Mouse (Mus musculus) neural tube, embryonic 15.5 days (tissue): ENCODE measurements around the gene Cxcr2. TPM values are rescaled to one million over a fixed set of nuclear protein-coding genes. Genes with fewer than 3 reads are reported as not detected.

Experiments
- ATAC-seq: fragments of 200-750 bp; cut with Nextera tagmentation; 2 replicates; pipeline ENCODE4 v1.8.0; 2017; ENCODE audit warnings: mild to moderate bottlenecking, moderate TSS enrichment, moderate library complexity; ENCODE audit not compliant: low FRiP score
- H3K27ac ChIP-seq: fragments of 300-500 bp; sonication (generic); replicated peaks from 2 replicates; pipeline ENCODE4 v1.5.1; 2015; ENCODE audit warnings: mild to moderate bottlenecking, inconsistent platforms
- H3K27me3 ChIP-seq: fragments of 300-500 bp; sonication (generic); replicated peaks from 2 replicates; pipeline ENCODE4 v1.6.1; 2015; ENCODE audit warnings: inconsistent platforms
- H3K36me3 ChIP-seq: fragments of 300-500 bp; sonication (generic); 2 replicates; pipeline ENCODE4 v1.6.1; 2015; ENCODE audit warnings: inconsistent platforms
- H3K4me1 ChIP-seq: fragments of 300-500 bp; sonication (generic); 2 replicates; pipeline ENCODE4 v1.6.1; 2015; ENCODE audit warnings: inconsistent platforms
- H3K4me2 ChIP-seq: fragments of 300-500 bp; sonication (generic); 2 replicates; pipeline ENCODE4 v1.6.1; 2015; ENCODE audit warnings: inconsistent platforms, mild to moderate bottlenecking, moderate library complexity
- H3K4me3 ChIP-seq: fragments of 300-500 bp; sonication (generic); replicated peaks from 2 replicates; pipeline ENCODE4 v1.5.1; 2015; ENCODE audit warnings: mild to moderate bottlenecking, inconsistent platforms
- H3K9ac ChIP-seq: fragments of 300-500 bp; sonication (generic); replicated peaks from 2 replicates; pipeline ENCODE4 v1.6.1; 2015; ENCODE audit warnings: mild to moderate bottlenecking, inconsistent platforms
- H3K9me3 ChIP-seq: fragments of 300-500 bp; sonication (generic); replicated peaks from 2 replicates; pipeline ENCODE4 v1.6.1; 2016; ENCODE audit warnings: inconsistent platforms
- WGBS: fragments of 180-500 bp; shearing (Covaris S2); methylation state at CpG from one replicate; pipeline ENCODE4 v1.1.7; 2015; ENCODE audit warnings: mixed read lengths; 5-methylcytosine and 5-hydroxymethylcytosine counted together
- polyA plus RNA-seq: library from polyadenylated mRNA; unstranded; fragments of >200 nt; fragmentation: Nextera tagmentation; extraction: Ambion mirVana; gene quantifications from 2 replicates; pipeline ENCODE4 v1.2.1, GENCODE M21; 2015

The Cxcr2 gene
- polyA plus RNA-seq, 1 experiment from 2014 or later, result 0.05 TPM

DNA sequence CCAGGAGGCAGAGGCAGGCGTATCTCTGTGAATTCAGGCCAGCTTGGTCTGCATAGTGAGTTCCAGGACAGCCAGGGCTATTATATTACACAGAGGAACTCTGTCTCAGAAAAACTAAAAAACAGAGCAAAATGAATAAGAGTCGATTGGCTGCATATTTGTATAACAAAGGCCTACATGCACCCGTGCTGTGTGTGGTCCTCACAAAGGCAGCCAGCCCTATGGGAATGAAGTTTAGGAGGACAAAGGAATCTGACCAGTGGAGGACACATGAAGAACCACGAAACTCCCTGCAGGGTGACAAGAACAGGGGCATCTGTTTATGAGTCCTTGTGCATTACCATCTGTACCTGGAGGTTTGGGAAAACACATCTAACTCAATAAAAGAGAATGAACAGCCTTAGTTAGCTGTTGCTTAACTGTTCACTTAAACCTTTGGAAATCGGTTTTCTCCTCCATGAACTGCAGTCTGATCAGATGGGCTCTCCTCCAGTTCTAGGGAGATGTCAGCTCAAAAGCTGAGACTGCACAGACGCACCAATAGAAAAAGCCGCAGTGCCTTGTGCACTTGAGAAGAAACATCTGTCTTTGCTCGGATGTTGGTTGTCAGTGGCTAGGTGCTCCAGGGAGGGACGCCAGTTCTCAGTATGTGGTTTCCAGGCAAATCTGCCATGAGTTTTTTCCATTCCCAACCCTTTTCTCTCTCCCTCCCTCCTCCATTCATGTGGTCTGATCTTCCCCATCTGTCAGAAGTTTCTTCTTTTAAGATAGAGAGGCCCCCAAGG lies 26.0 kb downstream of the Cxcr2 start:
- Histone ChIP-seq H3K36me3 (no peaks in the 10 kb centered on the region), H3K4me3 (no peak overlapping the region), H3K27ac (no peak overlapping the region), H3K9me3 (no peaks in the 10 kb centered on the region), H3K4me2 (no peak overlapping the region), H3K27me3 (no peaks in the 10 kb centered on the region), H3K4me1 (no peaks in the 10 kb centered on the region), H3K9ac (no peak overlapping the region)
- 65% methylated on average over 9 of the region's 9 CpGs for WGBS
- no peak for ATAC-seq

DNA sequence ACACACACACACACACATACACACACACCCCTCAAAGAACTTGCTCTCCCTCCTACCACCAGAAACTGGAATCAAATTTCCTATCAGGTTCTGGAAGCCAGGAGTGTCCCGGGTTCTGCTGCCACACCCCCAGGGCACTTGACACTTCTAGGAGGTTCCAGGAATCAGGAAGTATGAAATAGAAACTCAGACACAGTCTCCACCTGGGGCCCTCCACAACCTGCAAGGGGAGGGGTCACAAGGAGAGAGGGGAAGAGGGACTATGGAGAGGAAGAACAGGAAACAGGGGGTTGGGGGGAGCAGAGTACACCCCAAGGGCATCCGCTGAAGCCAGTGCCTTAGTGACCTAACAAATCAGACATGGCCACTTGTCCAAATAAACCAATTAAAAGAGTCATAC lies 27.7 kb downstream of the Cxcr2 start:
- WGBS, result 90% methylated on average over 2 of the region's 2 CpGs
- Histone ChIP-seq H3K4me3 (no peak overlapping the region), H3K4me1 (no peaks in the 10 kb centered on the region), H3K36me3 (no peaks in the 10 kb centered on the region), H3K9me3 (no peaks in the 10 kb centered on the region), H3K27ac (no peak overlapping the region), H3K9ac (no peak overlapping the region), H3K27me3 (no peaks in the 10 kb centered on the region), H3K4me2 (no peak overlapping the region)
- ATAC-seq, result no peak

DNA sequence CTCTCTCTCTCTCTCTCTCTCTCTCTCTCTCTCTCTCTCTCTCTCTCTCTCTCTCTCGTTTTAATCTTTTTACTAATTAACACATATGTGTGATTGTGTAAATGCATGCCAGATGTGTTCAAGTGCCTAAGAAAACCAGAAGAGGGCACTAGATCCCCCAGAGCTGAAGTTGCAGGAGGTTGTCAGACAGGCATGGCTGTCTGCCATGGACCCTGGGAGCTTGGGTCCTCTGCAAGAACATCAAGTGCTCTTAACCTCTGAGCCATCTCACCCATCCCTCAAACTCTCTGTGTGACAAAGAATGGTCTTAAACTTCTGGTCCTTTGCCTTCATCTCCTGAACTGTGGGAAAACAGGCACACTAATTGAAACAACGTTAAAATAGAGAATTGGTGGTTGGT lies 29.2 kb downstream of the Cxcr2 start:
- no peaks in the 10 kb centered on the region for H3K4me1 ChIP-seq
- no peaks in the 10 kb centered on the region for H3K36me3 ChIP-seq
- no peak overlapping the region for H3K27ac ChIP-seq
- ATAC-seq, result no peak
- no peaks in the 10 kb centered on the region for H3K27me3 ChIP-seq
- H3K4me2 ChIP-seq, result no peak overlapping the region
- no peak overlapping the region for H3K9ac ChIP-seq
- 69% methylated on average over 2 of the region's 2 CpGs for WGBS
- H3K4me3 ChIP-seq, result no peak overlapping the region
- H3K9me3 ChIP-seq, result no peaks in the 10 kb centered on the region

DNA sequence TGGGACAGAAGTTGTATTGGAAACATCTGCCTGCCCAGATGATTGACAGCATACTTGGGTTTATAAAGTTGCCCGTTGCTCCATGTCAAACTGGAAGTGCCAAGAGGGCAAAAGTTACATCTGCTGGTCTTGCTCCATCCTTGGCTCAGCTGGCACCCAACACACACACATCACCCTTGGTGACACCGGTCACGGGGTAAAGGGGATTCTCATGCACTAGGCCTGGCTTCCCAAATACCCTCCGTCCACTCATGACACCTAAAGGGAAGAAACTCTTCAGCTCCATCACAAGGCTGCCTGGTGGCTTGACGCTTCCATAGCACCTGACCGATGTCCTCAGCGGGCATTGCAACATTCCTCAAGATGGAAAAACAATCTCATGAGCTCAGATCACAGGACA lies 36.7 kb downstream of the Cxcr2 start:
- H3K36me3 ChIP-seq, result no peaks in the 10 kb centered on the region
- no peak overlapping the region for H3K4me2 ChIP-seq
- no peaks in the 10 kb centered on the region for H3K9me3 ChIP-seq
- H3K9ac ChIP-seq, result no peak overlapping the region
- H3K4me1 ChIP-seq, result no peaks in the 10 kb centered on the region
- ATAC-seq, result no peak
- H3K27me3 ChIP-seq, result no peaks in the 10 kb centered on the region
- H3K4me3 ChIP-seq, result no peak overlapping the region
- WGBS, result 97% methylated on average over 7 of the region's 7 CpGs
- no peak overlapping the region for H3K27ac ChIP-seq

DNA sequence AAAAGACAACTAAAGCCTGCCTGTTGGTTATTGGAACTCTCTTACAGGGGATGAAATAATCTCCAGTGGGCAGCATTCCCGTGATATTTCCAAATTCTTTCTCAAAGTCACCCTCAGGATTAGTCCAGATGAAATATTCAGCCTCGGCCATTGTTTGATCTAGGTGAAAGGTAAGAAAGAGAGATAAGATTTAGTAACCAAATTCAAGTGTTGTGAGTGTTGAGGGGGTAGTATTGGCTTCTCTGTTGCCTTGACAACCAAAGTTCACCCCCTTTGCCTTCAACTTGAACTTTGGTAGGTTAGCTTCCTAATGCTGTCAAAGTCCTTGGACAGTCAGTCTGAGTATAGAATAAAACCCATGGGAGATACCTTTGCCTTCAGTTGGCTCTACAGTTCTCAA lies 38.9 kb downstream of the Cxcr2 start:
- no peaks in the 10 kb centered on the region for H3K4me1 ChIP-seq
- no peak overlapping the region for H3K4me2 ChIP-seq
- no peaks in the 10 kb centered on the region for H3K9me3 ChIP-seq
- no peak overlapping the region for H3K27ac ChIP-seq
- H3K4me3 ChIP-seq, result no peak overlapping the region
- no peaks in the 10 kb centered on the region for H3K36me3 ChIP-seq
- ATAC-seq, result no peak
- 89% methylated on average over 2 of the region's 2 CpGs for WGBS
- no peak overlapping the region for H3K9ac ChIP-seq
- no peaks in the 10 kb centered on the region for H3K27me3 ChIP-seq

DNA sequence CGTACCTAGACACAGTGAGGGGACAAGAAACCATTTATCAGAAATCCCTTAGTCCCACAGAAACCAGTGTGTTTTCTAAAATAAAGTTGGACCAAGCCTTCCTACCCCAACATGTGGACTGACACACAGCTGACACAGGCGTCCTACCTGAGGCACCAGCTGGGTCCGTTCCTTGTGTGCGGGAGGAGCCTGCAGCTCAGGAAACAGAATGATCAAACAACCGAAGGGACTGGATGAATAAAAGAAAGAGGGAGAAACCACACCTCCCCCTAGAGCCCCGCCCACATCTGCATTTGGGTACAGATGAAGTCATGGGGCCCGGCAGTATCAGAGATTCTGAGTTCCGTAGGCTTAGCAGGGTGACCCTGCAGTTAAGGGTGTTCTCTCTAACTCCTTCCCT lies 40.7 kb downstream of the Cxcr2 start, which contains the start of gene Cxcr1:
Cxcr1 (minus strand) TSS at position 187 of the 400 bp plus-strand sequence.
- H3K9ac ChIP-seq, result no peak within 1 kb of the TSS
- no peak for ATAC-seq
- H3K27me3 ChIP-seq, result no peaks in the 10 kb centered on the region
- H3K36me3 ChIP-seq, result no peaks in the 10 kb centered on the region
- H3K4me3 ChIP-seq, result no peak within 1 kb of the TSS
- H3K4me2 ChIP-seq, result no peak within 1 kb of the TSS
- no peaks in the 10 kb centered on the region for H3K4me1 ChIP-seq
- 71% methylated on average over 8 of the region's 8 CpGs for WGBS
- no peak within 1 kb of the TSS for H3K27ac ChIP-seq
- no peaks in the 10 kb centered on the region for H3K9me3 ChIP-seq

DNA sequence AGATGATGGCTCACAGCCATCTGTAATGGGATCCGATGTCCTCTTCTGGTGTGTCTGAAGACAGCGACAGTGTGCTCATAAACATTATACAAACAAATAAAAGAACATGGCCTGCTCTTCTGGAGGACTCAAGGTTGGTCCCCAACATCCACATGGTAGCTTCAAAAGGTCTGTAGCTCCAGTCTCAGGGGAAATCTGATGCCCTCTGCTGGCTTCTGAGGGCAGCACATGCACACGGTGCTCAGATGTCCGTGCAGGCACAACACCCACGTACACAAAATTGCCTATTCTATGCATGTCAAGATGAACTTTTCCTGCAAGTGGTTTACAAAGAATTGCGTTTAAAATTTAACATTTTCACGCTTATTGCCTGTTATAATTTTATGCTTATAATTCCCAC lies 42.2 kb downstream of the Cxcr2 start:
- Histone ChIP-seq H3K9me3 (no peaks in the 10 kb centered on the region), H3K4me2 (no peak overlapping the region), H3K4me1 (no peaks in the 10 kb centered on the region), H3K4me3 (no peak overlapping the region), H3K27me3 (no peaks in the 10 kb centered on the region), H3K27ac (no peak overlapping the region), H3K36me3 (no peaks in the 10 kb centered on the region), H3K9ac (no peak overlapping the region)
- ATAC-seq, result no peak
- WGBS, result 59% methylated on average over 7 of the region's 7 CpGs

DNA sequence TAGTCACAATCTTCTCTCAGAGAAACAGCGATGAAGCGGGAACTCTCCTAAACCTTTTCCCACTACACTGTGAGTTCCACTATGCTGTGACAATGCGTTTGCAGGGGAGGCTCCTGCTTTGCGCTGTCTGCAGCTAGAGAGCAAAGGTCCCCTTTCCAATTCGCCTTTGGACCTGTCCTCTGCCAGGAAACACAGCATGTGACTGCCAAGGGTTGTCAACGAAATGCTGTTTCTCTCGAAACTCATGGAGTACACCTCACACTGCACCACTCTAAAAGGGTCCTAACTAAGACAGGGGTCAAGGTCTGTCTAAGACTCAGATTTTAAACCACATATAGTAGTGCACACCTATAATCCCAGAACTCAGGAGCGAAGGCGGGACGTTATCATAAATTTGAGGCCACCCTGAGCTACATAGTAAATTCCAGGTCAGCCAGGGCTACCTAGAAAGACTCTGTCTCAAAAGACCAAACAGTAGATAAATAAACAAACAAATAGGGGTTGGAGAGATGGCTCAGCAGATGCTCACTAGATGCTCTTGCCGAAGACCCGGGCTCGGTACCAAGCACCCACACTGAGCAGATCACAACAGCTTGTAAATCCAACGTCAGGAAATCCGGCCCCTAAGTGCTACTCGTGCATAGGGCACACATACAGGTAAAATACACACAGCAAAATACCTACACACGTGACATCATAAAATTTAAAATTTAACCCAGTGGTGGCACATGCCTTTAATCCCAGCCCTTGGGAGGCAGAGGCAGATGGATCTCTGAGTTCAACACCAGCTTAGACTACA lies 43.0 kb downstream of the Cxcr2 start:
- WGBS, result 83% methylated on average over 17 of the region's 17 CpGs
- no peak for ATAC-seq
- no peak overlapping the region for H3K27ac ChIP-seq

DNA sequence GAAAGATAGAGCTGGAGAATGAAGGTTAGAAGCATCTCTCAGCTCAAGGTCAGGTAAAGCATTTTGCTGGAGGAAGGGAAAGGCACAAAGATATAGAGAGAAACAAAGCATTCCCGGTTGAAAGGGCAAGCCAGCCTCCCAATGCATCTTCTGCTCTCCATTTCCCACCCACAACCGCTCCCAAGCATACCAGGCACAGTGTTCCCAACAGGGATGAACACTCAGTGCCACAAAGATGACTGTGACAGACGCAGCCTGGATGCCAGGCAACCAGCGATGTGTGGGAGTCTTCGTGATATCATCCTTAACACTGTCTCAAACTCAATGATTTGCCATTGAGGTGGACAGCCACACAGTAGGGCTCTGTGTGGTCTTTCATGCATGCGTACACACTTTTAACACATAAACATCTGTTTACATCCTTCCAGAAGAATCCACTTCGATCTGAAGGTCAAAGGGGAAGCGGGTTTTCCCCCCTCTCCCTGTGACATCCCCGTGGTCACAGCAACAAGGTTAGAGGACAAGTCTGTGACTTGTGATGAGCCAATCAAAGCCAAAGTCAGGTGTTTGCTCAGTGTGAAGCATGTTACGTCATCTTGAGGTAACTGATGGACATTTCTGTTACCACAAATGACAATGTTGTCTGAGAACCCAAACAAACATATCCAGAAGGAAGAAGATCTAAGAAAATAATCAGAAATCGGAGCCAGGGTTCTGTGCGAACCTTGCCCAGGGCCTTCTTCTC lies 44.1 kb downstream of the Cxcr2 start:
- 84% methylated on average over 12 of the region's 12 CpGs for WGBS
- no peaks in the 10 kb centered on the region for H3K4me1 ChIP-seq
- no peak for ATAC-seq

More for the DNA sequence above, 43.0 kb downstream of the Cxcr2 start:
- Histone ChIP-seq H3K4me3 (no peak overlapping the region), H3K9me3 (no peaks in the 10 kb centered on the region), H3K4me2 (no peak overlapping the region), H3K4me1 (no peaks in the 10 kb centered on the region), H3K27me3 (no peaks in the 10 kb centered on the region), H3K36me3 (no peaks in the 10 kb centered on the region), H3K9ac (no peak overlapping the region)

DNA sequence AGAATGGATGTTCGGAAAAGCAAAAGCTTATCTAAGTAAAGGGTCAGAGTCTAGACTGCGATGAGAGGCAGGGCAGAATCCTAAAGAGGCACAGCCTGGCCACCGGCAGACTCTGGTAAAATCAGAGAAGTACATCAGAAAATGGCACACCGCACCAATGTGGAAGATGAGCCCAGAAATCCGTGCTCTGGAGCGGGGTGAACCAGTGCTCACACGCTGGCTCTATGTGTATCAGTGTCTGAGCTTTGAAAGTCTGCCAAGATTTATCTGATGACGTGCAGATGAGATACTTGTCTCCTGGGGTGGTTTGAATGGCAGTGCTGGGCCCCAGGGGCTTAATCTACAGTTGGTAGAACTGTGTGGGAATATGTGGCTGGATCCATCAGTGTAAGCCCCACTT lies 45.3 kb downstream of the Cxcr2 start:
- Histone ChIP-seq H3K9ac (no peak overlapping the region), H3K36me3 (no peaks in the 10 kb centered on the region), H3K27ac (no peak overlapping the region), H3K27me3 (no peaks in the 10 kb centered on the region), H3K9me3 (no peaks in the 10 kb centered on the region), H3K4me1 (no peaks in the 10 kb centered on the region), H3K4me2 (no peak overlapping the region), H3K4me3 (no peak overlapping the region)
- no peak for ATAC-seq
- 68% methylated on average over 8 of the region's 8 CpGs for WGBS

More for the DNA sequence above, 44.1 kb downstream of the Cxcr2 start:
- no peaks in the 10 kb centered on the region for H3K36me3 ChIP-seq
- H3K4me2 ChIP-seq, result no peak overlapping the region
- H3K4me3 ChIP-seq, result no peak overlapping the region
- H3K27ac ChIP-seq, result no peak overlapping the region
- H3K9me3 ChIP-seq, result no peaks in the 10 kb centered on the region
- no peaks in the 10 kb centered on the region for H3K27me3 ChIP-seq
- no peak overlapping the region for H3K9ac ChIP-seq

DNA sequence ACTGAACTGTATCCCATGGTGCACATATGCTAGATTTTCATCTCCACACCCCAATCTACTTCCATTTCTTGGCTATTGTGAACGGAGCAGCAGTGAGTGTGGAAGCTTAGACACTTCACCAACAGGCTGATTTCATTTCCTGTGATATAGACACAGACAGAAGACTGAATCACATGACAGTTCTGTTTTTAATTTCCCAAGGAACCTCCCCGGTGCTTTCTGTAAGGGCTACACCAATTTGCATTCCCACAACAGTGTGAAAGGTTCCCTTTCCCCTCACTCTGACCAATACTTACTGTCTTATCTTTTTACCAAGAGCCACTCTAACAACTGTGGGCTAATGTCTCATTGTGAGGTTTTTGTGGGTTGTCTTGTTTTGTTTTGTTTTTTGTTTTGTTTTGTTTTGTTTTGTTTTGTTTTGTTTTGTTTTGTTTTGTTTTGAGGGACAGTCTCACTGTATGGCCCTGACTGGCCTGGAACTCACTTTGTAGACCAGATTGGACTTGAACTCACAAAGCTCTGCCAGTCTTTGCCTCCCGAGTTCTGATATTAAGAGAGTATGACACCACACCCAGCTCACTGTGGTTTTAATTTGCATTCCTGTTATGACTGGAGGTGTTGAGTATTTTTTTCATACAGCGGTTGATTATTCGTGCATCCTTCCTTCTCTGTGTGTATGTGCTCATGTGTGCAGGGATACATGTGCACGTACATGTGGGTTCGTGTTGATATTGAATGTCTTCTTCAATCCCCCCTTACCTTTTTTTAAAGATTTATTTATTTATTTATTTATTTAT lies 47.5 kb downstream of the Cxcr2 start:
- Histone ChIP-seq H3K4me2 (no peak overlapping the region), H3K27ac (no peak overlapping the region), H3K9ac (no peak overlapping the region), H3K4me1 (0 out of 2 replicates have a peak, but pooled peaks cover 3% of the 10 kb centered on the region), H3K9me3 (no peaks in the 10 kb centered on the region), H3K27me3 (no peaks in the 10 kb centered on the region), H3K4me3 (no peak overlapping the region), H3K36me3 (no peaks in the 10 kb centered on the region)
- ATAC-seq, result no peak
- 90% methylated on average over 7 of the region's 7 CpGs for WGBS
